Mouse (Mus musculus) bone marrow macrophage, adult 2 months (primary cell): ENCODE results near the gene Pdzk1. TPM values are rescaled to one million over a fixed set of nuclear protein-coding genes. Genes with fewer than 3 reads are reported as not detected.

Experiments
- H3K27ac ChIP-seq: 2 replicates; pipeline ENCODE4 v1.5.1; 2012; ENCODE audit warnings: low read depth, low read length; ENCODE audit not compliant: insufficient read depth
- H3K4me1 ChIP-seq: 2 replicates; pipeline ENCODE4 v1.6.1; 2012; ENCODE audit warnings: low read length; ENCODE audit not compliant: control insufficient read depth, insufficient read depth
- H3K4me3 ChIP-seq: 2 replicates; pipeline ENCODE4 v1.5.1; 2012; ENCODE audit warnings: mild to moderate bottlenecking, low read length, moderate library complexity; ENCODE audit not compliant: insufficient read depth
- CTCF ChIP-seq: IDR thresholded peaks from 2 replicates; pipeline ENCODE4 v1.5.1; 2012; ENCODE audit warnings: low read depth, mild to moderate bottlenecking, low read length, moderate library complexity
- POLR2A ChIP-seq: IDR thresholded peaks from 2 replicates; pipeline ENCODE4 v1.6.1; 2012; ENCODE audit warnings: mild to moderate bottlenecking, low read depth, low read length, borderline replicate concordance
- polyA plus RNA-seq: library from polyadenylated mRNA; stranded (reverse); fragments of >200 nt; gene quantifications from 2 replicates; pipeline ENCODE4 v1.2.4, GENCODE M21; 2012; ENCODE audit not compliant: missing spikeins, insufficient read depth, insufficient read length

Pdzk1 gene
- polyA plus RNA-seq, 1 experiment, result not detected

- TF ChIP-seq CTCF (no peak), POLR2A (no peak)
- peaks cover 20% of the 10 kb centered on the region for H3K4me1 ChIP-seq
- H3K27ac ChIP-seq, result no peak overlapping the region
- H3K4me3 ChIP-seq, result no peak overlapping the region
Observed at GRCm38 (mm10) chr3:96880385-96880784, 51.3 kb downstream of the Pdzk1 start.

DNA sequence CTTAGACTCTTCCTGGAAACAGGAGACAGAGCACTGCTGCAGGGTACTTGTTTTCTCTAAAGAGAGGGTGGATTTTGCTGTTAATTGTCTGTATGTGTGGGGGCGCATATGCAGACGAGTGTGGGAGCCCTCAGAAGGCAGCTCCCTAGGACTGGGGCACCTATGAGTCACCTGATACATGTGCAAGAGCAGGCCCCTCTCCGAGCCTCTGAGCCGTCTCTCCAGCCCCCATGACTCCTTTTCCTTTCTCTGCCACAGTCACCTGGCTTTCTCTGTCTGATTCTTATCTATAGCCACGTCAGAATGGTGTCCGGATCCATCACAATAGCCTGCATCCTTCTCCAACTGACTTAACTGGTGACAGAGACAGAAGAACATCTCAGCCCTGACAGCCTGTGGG, 52.5 kb downstream of the Pdzk1 start:
- TF ChIP-seq CTCF (no peak), POLR2A (no peak)
- H3K4me1 ChIP-seq, result peaks cover 20% of the 10 kb centered on the region
- no peak overlapping the region for H3K27ac ChIP-seq
- no peak overlapping the region for H3K4me3 ChIP-seq

- H3K4me3 ChIP-seq, result no peak overlapping the region
- H3K27ac ChIP-seq, result no peak overlapping the region
- peaks cover 20% of the 10 kb centered on the region for H3K4me1 ChIP-seq
- no peak for TF ChIP-seq CTCF
- TF ChIP-seq POLR2A, result no peak
Observed at GRCm38 (mm10) chr3:96882061-96882849, 53.2 kb downstream of the Pdzk1 start.

- Histone ChIP-seq H3K4me1 (peaks cover 22% of the 10 kb centered on the region), H3K27ac (no peak overlapping the region), H3K4me3 (no peak overlapping the region)
- TF ChIP-seq CTCF (no peak), POLR2A (no peak)
Observed at GRCm38 (mm10) chr3:96883690-96884089, 54.6 kb downstream of the Pdzk1 start.

DNA sequence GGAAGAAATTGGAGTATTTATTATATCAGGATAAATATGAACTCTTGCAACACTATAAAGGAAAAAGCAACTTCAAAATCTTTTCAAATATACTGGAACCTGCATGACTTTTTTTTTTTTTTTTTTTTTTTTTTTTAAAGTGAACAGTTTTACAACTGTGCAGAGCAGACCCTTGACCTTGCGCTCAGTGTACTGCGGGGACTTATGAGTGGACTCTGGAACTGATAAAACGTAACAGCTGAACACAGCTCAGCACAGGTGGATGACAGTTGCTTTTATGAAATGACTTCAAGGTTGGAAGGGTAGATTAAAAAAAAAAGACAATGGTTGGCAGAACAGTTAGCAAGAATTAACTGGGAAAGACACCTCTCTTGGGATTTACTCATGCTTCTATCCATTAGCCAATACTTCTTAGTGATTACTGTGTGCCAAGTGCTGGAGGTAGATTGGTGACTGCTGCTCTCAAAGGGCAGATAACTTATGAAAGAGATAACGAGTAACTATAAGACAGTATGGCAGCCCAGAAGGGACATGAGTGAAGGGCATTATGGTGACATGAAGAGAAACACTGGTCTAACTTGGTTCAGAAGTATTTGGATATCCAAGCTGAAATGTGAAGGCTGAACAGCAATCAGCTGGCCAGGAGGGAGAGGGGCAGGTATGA, 73.4 kb downstream of the Pdzk1 start:
- H3K4me1 ChIP-seq, result peaks cover 20% of the 10 kb centered on the region
- H3K4me3 ChIP-seq, result no peak overlapping the region
- no peak for TF ChIP-seq POLR2A
- no peak for TF ChIP-seq CTCF
- no peak overlapping the region for H3K27ac ChIP-seq

- TF ChIP-seq CTCF, result no peak
- no peak for TF ChIP-seq POLR2A
- Histone ChIP-seq H3K4me1 (peaks cover 18% of the 10 kb centered on the region), H3K4me3 (peak within 1 kb of the TSS; percentile 72), H3K27ac (0 out of 2 replicates have a peak within 1 kb of the TSS, but pooled peaks have one; percentile 11)
Observed at GRCm38 (mm10) chr3:96904393-96904792, 75.3 kb downstream of the Pdzk1 start, which contains the start of gene Gja5. Gene Gja5, plus strand, starts transcription at chr3:96904693.

- Histone ChIP-seq H3K4me1 (peaks cover 18% of the 10 kb centered on the region), H3K4me3 (peak within 1 kb of the TSS; percentile 72), H3K27ac (peak within 1 kb of the TSS; percentile 46)
- TF ChIP-seq POLR2A (no peak), CTCF (no peak)
Observed at GRCm38 (mm10) chr3:96904851-96905541, 75.9 kb downstream of the Pdzk1 start, which contains the start of gene Gpr89. Gene Gpr89, minus strand, starts transcription at chr3:96905346.

GRCm38 (mm10) chr3:96905592-96905991, 76.5 kb downstream of the Pdzk1 start:
- Histone ChIP-seq H3K4me1 (peaks cover 12% of the 10 kb centered on the region), H3K4me3 (peak overlapping the region; percentile 72), H3K27ac (no peak overlapping the region)
- TF ChIP-seq POLR2A, result no peak

Other genes starting within 250 kb of the Pdzk1 start
- gene Polr3gl, start 235.1 kb upstream of the Pdzk1 start, polyA plus RNA-seq, result 111 and 129 TPM in 2 replicates
- gene Ankrd34a, start 232.6 kb upstream of the Pdzk1 start, polyA plus RNA-seq, result 0.28 TPM in 1 of 2 replicates, not detected in the other
- 21.8 and 23.4 TPM in 2 replicates for gene Lix1l, start 228.1 kb upstream of the Pdzk1 start, polyA plus RNA-seq
- 109 and 163 TPM in 2 replicates for gene Rbm8a, start 199.4 kb upstream of the Pdzk1 start, polyA plus RNA-seq
- gene Pex11b, start 193.9 kb upstream of the Pdzk1 start, polyA plus RNA-seq, result 25.7 and 32.6 TPM in 2 replicates
- gene Gm42957, start 193.8 kb upstream of the Pdzk1 start, polyA plus RNA-seq, result not detected in 2 replicates
- 0.28 and 0.44 TPM in 2 replicates for gene Itga10, start 183.7 kb upstream of the Pdzk1 start, polyA plus RNA-seq
- gene Ankrd35, start 159.2 kb upstream of the Pdzk1 start, polyA plus RNA-seq, result not detected in 2 replicates
- gene Pias3, start 132.9 kb upstream of the Pdzk1 start, polyA plus RNA-seq, result 43.5 and 44.0 TPM in 2 replicates
- gene Nudt17, start 120.7 kb upstream of the Pdzk1 start, polyA plus RNA-seq, result not detected in 2 replicates
- 41.6 and 49.1 TPM in 2 replicates for gene Polr3c, start 101.7 kb upstream of the Pdzk1 start, polyA plus RNA-seq
- 69.5 and 74.8 TPM in 2 replicates for gene Rnf115, start 101.6 kb upstream of the Pdzk1 start, polyA plus RNA-seq
- not detected in 2 replicates for gene Cd160, start 67 bp downstream of the Pdzk1 start, polyA plus RNA-seq
- gene Gja5, start 75.4 kb downstream of the Pdzk1 start, polyA plus RNA-seq, result 0.31 TPM in 1 of 2 replicates, not detected in the other
- gene Gpr89, start 76.1 kb downstream of the Pdzk1 start, polyA plus RNA-seq, result 21.4 and 22.8 TPM in 2 replicates
- gene Gja8, start 96.7 kb downstream of the Pdzk1 start, polyA plus RNA-seq, result not detected in 2 replicates